ENCODE assay signal across 19 mouse cellular contexts in genomic region chr6:30538800-30539199, GRCm38 (mm10). TPM values are rescaled to one million over a fixed set of nuclear protein-coding genes. Genes with fewer than 3 reads are reported as not detected.
DNase-seq lines count a peak whose midpoint lies in the region; ATAC-seq and TF ChIP-seq lines count a peak whose summit lies in the region.
"Had no signal": no experiment of that assay in that cellular context is flagged by ENCODE, and none has a peak within 500 bp of the region (broad histone marks: within the 10 kb centered on the region; RNA-seq: fewer than 3 reads in every experiment).

No protein-coding gene starts in this region.

- TF ChIP-seq POLR2A in lung, adult 2 months (IDR thresholded peaks at IDR 0.05; ENCODE audit: borderline replicate concordance, extremely low read depth, low read depth, low read length): no peak
- no peak for TF ChIP-seq POLR2A in limb, embryonic 14.5 days (IDR thresholded peaks at IDR 0.05; ENCODE audit: borderline replicate concordance, extremely low read depth, insufficient read depth, insufficient read length)

- no peak overlapping the region for H3K4me2 ChIP-seq in lung, embryonic 14.5 days
- H3K4me2 ChIP-seq in embryonic facial prominence, embryonic 13.5 days: 0 out of 2 replicates have a peak overlapping the region, but pooled peaks have one; percentile 27
- no peak overlapping the region for H3K4me2 ChIP-seq in limb, embryonic 14.5 days (replicated peaks; ENCODE audit: low read depth, low read length, severe bottlenecking)
- H3K4me2 ChIP-seq: forebrain, embryonic 13.5 days; liver, embryonic 11.5 days; midbrain, embryonic 13.5 days had no signal

- H3K9ac ChIP-seq in lung, embryonic 14.5 days: no peak overlapping the region
- H3K9ac ChIP-seq in embryonic facial prominence, embryonic 13.5 days: no peak overlapping the region
- no peak overlapping the region for H3K9ac ChIP-seq in limb, embryonic 14.5 days (ENCODE audit: low read depth, low read length, severe bottlenecking)
- H3K9ac ChIP-seq: forebrain, embryonic 13.5 days; midbrain, embryonic 13.5 days had no signal

- no peak for TF ChIP-seq CTCF in lung, embryonic 14.5 days (IDR thresholded peaks at IDR 0.05; ENCODE audit: low read depth)
- TF ChIP-seq CTCF in lung, adult 2 months (IDR thresholded peaks at IDR 0.05; ENCODE audit: insufficient read depth, low read length): no peak

- H3K9me3 ChIP-seq in heart, embryonic 10.5 days: no peaks in the 10 kb centered on the region
- no peaks in the 10 kb centered on the region for H3K9me3 ChIP-seq in lung, embryonic 14.5 days (ENCODE audit: low read depth, low read length)
- no peaks in the 10 kb centered on the region for H3K9me3 ChIP-seq in embryonic facial prominence, embryonic 13.5 days
- H3K9me3 ChIP-seq in limb, embryonic 14.5 days (ENCODE audit: control insufficient read depth, low read length): no peaks in the 10 kb centered on the region
- H3K9me3 ChIP-seq: forebrain, embryonic 13.5 days; midbrain, embryonic 13.5 days had no signal

- no peaks in the 10 kb centered on the region for H3K36me3 ChIP-seq in heart, embryonic 10.5 days
- no peaks in the 10 kb centered on the region for H3K36me3 ChIP-seq in lung, embryonic 14.5 days (ENCODE audit: insufficient read depth)
- H3K36me3 ChIP-seq in embryonic facial prominence, embryonic 13.5 days: no peaks in the 10 kb centered on the region
- no peaks in the 10 kb centered on the region for H3K36me3 ChIP-seq in limb, embryonic 14.5 days (ENCODE audit: control insufficient read depth, insufficient read depth, low read length)
- H3K36me3 ChIP-seq: midbrain, embryonic 13.5 days had no signal

- H3K4me3 ChIP-seq in heart, embryonic 10.5 days: no peak overlapping the region
- H3K4me3 ChIP-seq in lung, embryonic 14.5 days (ENCODE audit: low read depth, low read length): no peak overlapping the region
- H3K4me3 ChIP-seq in lung, adult 2 months (replicated peaks; ENCODE audit: extremely low read depth, low read depth, low read length): no peak overlapping the region
- H3K4me3 ChIP-seq in embryonic facial prominence, embryonic 13.5 days: no peak overlapping the region
- H3K4me3 ChIP-seq in limb, embryonic 14.5 days (replicated peaks; ENCODE audit: low read length): no peak overlapping the region
- H3K4me3 ChIP-seq: forebrain, embryonic 13.5 days; left cerebral cortex, adult 2 months; midbrain, embryonic 13.5 days had no signal

- peak; percentile 42; the same call in 1 of the 2 replicates for ATAC-seq in lung, embryonic 14.5 days (ENCODE audit: insufficient read depth)
- ATAC-seq in embryonic facial prominence, embryonic 13.5 days (ENCODE audit: insufficient number of reproducible peaks, insufficient read depth, low FRiP score, low TSS enrichment, low read depth): no peak
- no peak for ATAC-seq in limb, embryonic 14.5 days (ENCODE audit: low FRiP score, low read depth)
- ATAC-seq: forebrain, embryonic 13.5 days; midbrain, embryonic 13.5 days; Patski had no signal

- H3K27ac ChIP-seq in heart, embryonic 10.5 days: peak overlapping the region; percentile 77
- peak overlapping the region; percentile 9; the same call in 1 of the 2 replicates for H3K27ac ChIP-seq in lung, embryonic 14.5 days (ENCODE audit: low read depth)
- peak overlapping the region; percentile 87 for H3K27ac ChIP-seq in embryonic facial prominence, embryonic 13.5 days
- H3K27ac ChIP-seq in limb, embryonic 14.5 days (replicated peaks; ENCODE audit: low read depth, low read length): peak overlapping the region; percentile 66
- H3K27ac ChIP-seq: forebrain, embryonic 13.5 days; left cerebral cortex, adult 2 months; midbrain, embryonic 13.5 days had no signal

- H3K27me3 ChIP-seq in heart, embryonic 10.5 days (ENCODE audit: insufficient read depth, poor library complexity, severe bottlenecking): no peaks in the 10 kb centered on the region
- no peaks in the 10 kb centered on the region for H3K27me3 ChIP-seq in lung, embryonic 14.5 days (ENCODE audit: insufficient read depth, low read length)
- H3K27me3 ChIP-seq in embryonic facial prominence, embryonic 13.5 days: no peaks in the 10 kb centered on the region
- no peaks in the 10 kb centered on the region for H3K27me3 ChIP-seq in limb, embryonic 14.5 days (ENCODE audit: control insufficient read depth, insufficient read depth, low read length)
- H3K27me3 ChIP-seq: forebrain, embryonic 13.5 days; midbrain, embryonic 13.5 days; Patski had no signal

- 72% methylated on average over 5 of the region's 5 CpGs for WGBS in heart, embryonic 10.5 days
- WGBS in lung, embryonic 14.5 days: 50% methylated on average over 5 of the region's 5 CpGs
- 71% methylated on average over 5 of the region's 5 CpGs for WGBS in lung, adult 2 months
- WGBS in embryonic facial prominence, embryonic 13.5 days: 15% methylated on average over 5 of the region's 5 CpGs
- 31% methylated on average over 5 of the region's 5 CpGs for WGBS in limb, embryonic 14.5 days

- peaks cover 54% of the 10 kb centered on the region for H3K4me1 ChIP-seq in heart, embryonic 10.5 days
- H3K4me1 ChIP-seq in lung, embryonic 14.5 days (ENCODE audit: insufficient read depth): peaks cover 15% of the 10 kb centered on the region
- H3K4me1 ChIP-seq in lung, adult 2 months (ENCODE audit: control insufficient read depth, insufficient read depth, low read length): no peaks in the 10 kb centered on the region
- H3K4me1 ChIP-seq in embryonic facial prominence, embryonic 13.5 days: peaks cover 46% of the 10 kb centered on the region
- H3K4me1 ChIP-seq in limb, embryonic 14.5 days (ENCODE audit: control insufficient read depth, insufficient read depth, low read length): peaks cover 28% of the 10 kb centered on the region

- DNase-seq in heart, embryonic 10.5 days (ENCODE audit: low spot score): no peak
- DNase-seq in heart, adult 9 months (ENCODE audit: low spot score in 2 of 2): no peak
- no peak for DNase-seq in lung, embryonic 14.5 days
- DNase-seq in lung, adult 2 months: no peak
- DNase-seq in limb, embryonic 14.5 days (ENCODE audit: low spot score): no peak
- no peak for DNase-seq in right cerebral cortex, postnatal 25 days
- no peak for DNase-seq in cerebellum, adult 11 months
- DNase-seq: cerebellum, postnatal 25 days; heart, adult 18-20 months; heart, postnatal 4 days; lung, postnatal 10 days; right cerebral cortex, postnatal 14 days had no signal

RNA-seq across cellular contexts. Expression of gene Cpa2, which starts 2.6 kb away (rescaled TPM):
- 17.8 and 29.1 TPM in 2 replicates for polyA plus RNA-seq in heart, embryonic 10.5 days (2016; fragmentation: Nextera tagmentation; extraction: Ambion mirVana)
- 7.2 and 7.8 TPM in 2 replicates for polyA plus RNA-seq in lung, embryonic 14.5 days (2014; fragmentation: Nextera tagmentation; extraction: Ambion mirVana)
- 0.13 and 0.28 TPM in 2 replicates for polyA plus RNA-seq in lung, adult 2 months (2012; rRNA removed)
- polyA plus RNA-seq in embryonic facial prominence, embryonic 13.5 days (2015; fragmentation: Nextera tagmentation; extraction: Ambion mirVana): 6.3 and 6.4 TPM in 2 replicates
- polyA plus RNA-seq in limb, embryonic 14.5 days (2012; rRNA removed): 5.2 and 6.6 TPM in 2 replicates
- 5.3 and 6.5 TPM in 2 replicates for polyA plus RNA-seq in limb, embryonic 14.5 days (2014; fragmentation: Nextera tagmentation; extraction: Ambion mirVana)
- polyA plus RNA-seq: Patski had no signal

RNA-seq across cellular contexts. Expression of gene Ssmem1, which starts 29.2 kb away (rescaled TPM):
- 0.16 TPM in 1 of 2 replicates, not detected in the other for polyA plus RNA-seq in heart, embryonic 10.5 days (2016; fragmentation: Nextera tagmentation; extraction: Ambion mirVana)
- 0.16 and 0.49 TPM in 2 replicates for polyA plus RNA-seq in lung, embryonic 14.5 days (2014; fragmentation: Nextera tagmentation; extraction: Ambion mirVana)
- polyA plus RNA-seq in lung, adult 2 months (2012; rRNA removed): not detected in 2 replicates
- polyA plus RNA-seq in embryonic facial prominence, embryonic 13.5 days (2015; fragmentation: Nextera tagmentation; extraction: Ambion mirVana): 0.23 TPM in 1 of 2 replicates, not detected in the other
- polyA plus RNA-seq in limb, embryonic 14.5 days (2012; rRNA removed): 0.10 and 0.12 TPM in 2 replicates
- polyA plus RNA-seq in limb, embryonic 14.5 days (2014; fragmentation: Nextera tagmentation; extraction: Ambion mirVana): 0.17 TPM in 1 of 2 replicates, not detected in the other
- polyA plus RNA-seq: forebrain, embryonic 13.5 days; liver, embryonic 11.5 days; midbrain, embryonic 13.5 days had no signal

RNA-seq across cellular contexts. Expression of gene Tmem209, which starts 29.2 kb away (rescaled TPM):
- polyA plus RNA-seq in heart, embryonic 10.5 days (2016; fragmentation: Nextera tagmentation; extraction: Ambion mirVana): 38.2 and 41.1 TPM in 2 replicates
- 43.5 and 44.7 TPM in 2 replicates for polyA plus RNA-seq in lung, embryonic 14.5 days (2014; fragmentation: Nextera tagmentation; extraction: Ambion mirVana)
- 31.4 and 40.3 TPM in 2 replicates for polyA plus RNA-seq in lung, adult 2 months (2012; rRNA removed)
- 30.4 and 35.4 TPM in 2 replicates for polyA plus RNA-seq in embryonic facial prominence, embryonic 13.5 days (2015; fragmentation: Nextera tagmentation; extraction: Ambion mirVana)
- polyA plus RNA-seq in limb, embryonic 14.5 days (2012; rRNA removed): 47.5 and 63.2 TPM in 2 replicates
- 28.3 and 34.7 TPM in 2 replicates for polyA plus RNA-seq in limb, embryonic 14.5 days (2014; fragmentation: Nextera tagmentation; extraction: Ambion mirVana)

RNA-seq across cellular contexts. Expression of gene Cpa4, which starts 29.4 kb away (rescaled TPM):
- polyA plus RNA-seq in heart, embryonic 10.5 days (2016; fragmentation: Nextera tagmentation; extraction: Ambion mirVana): 1.2 and 1.7 TPM in 2 replicates
- polyA plus RNA-seq in lung, embryonic 14.5 days (2014; fragmentation: Nextera tagmentation; extraction: Ambion mirVana): 0.07 and 0.14 TPM in 2 replicates
- 4.6 TPM in 1 of 2 replicates, not detected in the other for polyA plus RNA-seq in lung, adult 2 months (2012; rRNA removed)
- polyA plus RNA-seq in embryonic facial prominence, embryonic 13.5 days (2015; fragmentation: Nextera tagmentation; extraction: Ambion mirVana): 0.83 and 1.4 TPM in 2 replicates
- polyA plus RNA-seq in limb, embryonic 14.5 days (2012; rRNA removed): 4.4 and 5.4 TPM in 2 replicates
- 1.9 and 2.1 TPM in 2 replicates for polyA plus RNA-seq in limb, embryonic 14.5 days (2014; fragmentation: Nextera tagmentation; extraction: Ambion mirVana)
- polyA plus RNA-seq: Patski; thymus, postnatal 0 days had no signal

Comparison
In these comparisons a context has a peak if more than half of its experiments do, and no peak if none do; other contexts are left out.
1. H3K27ac ChIP-seq: peak in every context shown above with its lines; median percentile 87 in embryonic facial prominence, embryonic 13.5 days; 77 in heart, embryonic 10.5 days; 66 in limb, embryonic 14.5 days; 9 in lung, embryonic 14.5 days.